25 mouse cellular contexts compared by ENCODE assay signal in the genomic region with DNA sequence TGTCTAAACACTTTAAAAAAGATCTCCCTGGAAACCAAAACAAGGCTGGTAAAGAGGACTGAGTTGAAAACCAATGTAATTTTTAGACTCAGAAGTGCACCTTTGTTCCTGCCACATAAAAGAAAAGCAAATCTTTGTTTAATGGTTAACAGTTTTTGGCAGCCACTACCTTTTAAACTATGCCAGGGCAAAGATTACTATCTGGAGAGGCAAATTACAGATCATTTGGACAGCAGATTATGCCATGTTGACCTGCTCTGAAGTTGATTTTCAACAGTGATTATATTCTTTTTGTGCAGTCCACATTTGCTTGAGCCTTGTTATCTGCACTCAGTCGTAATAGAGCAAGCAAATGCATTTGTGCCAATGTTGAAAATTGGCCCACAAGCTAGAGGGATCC.
DNase-seq lines count a peak whose midpoint lies in the region; ATAC-seq and TF ChIP-seq lines count a peak whose summit lies in the region.
"Had no signal": no experiment of that assay in that cellular context is flagged by ENCODE, and none has a peak within 500 bp of the region (broad histone marks: within the 10 kb centered on the region; RNA-seq: fewer than 3 reads in every experiment).

No protein-coding gene starts in this region.

- H3K9ac ChIP-seq in liver, embryonic 16.5 days (ENCODE audit: low read depth, low read length): no peak overlapping the region
- no peak overlapping the region for H3K9ac ChIP-seq in liver, embryonic 12.5 days
- H3K9ac ChIP-seq in stomach, embryonic 15.5 days: no peak overlapping the region
- no peak overlapping the region for H3K9ac ChIP-seq in stomach, postnatal 0 days (ENCODE audit: low read length)
- H3K9ac ChIP-seq: embryonic facial prominence, embryonic 15.5 days; hindbrain, embryonic 13.5 days; liver, embryonic 13.5 days; midbrain, embryonic 15.5 days; neural tube, embryonic 12.5 days had no signal

- no peak overlapping the region for H3K27ac ChIP-seq in liver, embryonic 16.5 days (ENCODE audit: low read length)
- no peak overlapping the region for H3K27ac ChIP-seq in liver, embryonic 12.5 days
- H3K27ac ChIP-seq in stomach, embryonic 15.5 days: no peak overlapping the region
- H3K27ac ChIP-seq in stomach, postnatal 0 days (replicated peaks): no peak overlapping the region
- H3K27ac ChIP-seq: embryonic facial prominence, embryonic 15.5 days; gastrocnemius, adult 2 months; hindbrain, embryonic 13.5 days; kidney, postnatal 0 days; layer of hippocampus, adult 2 months; limb, embryonic 10.5 days; liver, embryonic 13.5 days; macrophage; midbrain, embryonic 15.5 days; neural tube, embryonic 12.5 days had no signal

- 26% methylated on average over 1 of the region's 1 CpGs for WGBS in liver, embryonic 16.5 days (ENCODE audit: insufficient replicate concordance)
- WGBS in liver, embryonic 12.5 days (ENCODE audit: insufficient replicate concordance): 55% methylated on average over 1 of the region's 1 CpGs
- 39% methylated on average over 1 of the region's 1 CpGs for WGBS in stomach, embryonic 15.5 days
- WGBS in stomach, postnatal 0 days: 32% methylated on average over 1 of the region's 1 CpGs

- H3K4me1 ChIP-seq in liver, embryonic 16.5 days (ENCODE audit: control insufficient read depth, low read depth, low read length): no peaks in the 10 kb centered on the region
- no peaks in the 10 kb centered on the region for H3K4me1 ChIP-seq in liver, embryonic 12.5 days
- no peaks in the 10 kb centered on the region for H3K4me1 ChIP-seq in stomach, embryonic 15.5 days
- no peaks in the 10 kb centered on the region for H3K4me1 ChIP-seq in stomach, postnatal 0 days (replicated peaks; ENCODE audit: control insufficient read depth, insufficient read depth)
- H3K4me1 ChIP-seq: embryonic facial prominence, embryonic 15.5 days; hindbrain, embryonic 13.5 days; limb, embryonic 10.5 days; liver, embryonic 13.5 days; midbrain, embryonic 15.5 days; neural tube, embryonic 12.5 days had no signal

- no peaks in the 10 kb centered on the region for H3K36me3 ChIP-seq in liver, embryonic 16.5 days (ENCODE audit: control insufficient read depth, insufficient read depth)
- no peaks in the 10 kb centered on the region for H3K36me3 ChIP-seq in liver, embryonic 12.5 days
- no peaks in the 10 kb centered on the region for H3K36me3 ChIP-seq in stomach, embryonic 15.5 days
- H3K36me3 ChIP-seq in stomach, postnatal 0 days (ENCODE audit: control insufficient read depth, insufficient read depth, low read length): no peaks in the 10 kb centered on the region
- H3K36me3 ChIP-seq: embryonic facial prominence, embryonic 15.5 days; hindbrain, embryonic 13.5 days; limb, embryonic 10.5 days; liver, embryonic 13.5 days; midbrain, embryonic 15.5 days; neural tube, embryonic 12.5 days had no signal

- no peak for TF ChIP-seq EP300 in stomach, postnatal 0 days (optimal IDR thresholded peaks at IDR 0.05)

- no peak overlapping the region for H3K4me3 ChIP-seq in liver, embryonic 16.5 days (ENCODE audit: low read depth, low read length)
- H3K4me3 ChIP-seq in liver, embryonic 12.5 days: no peak overlapping the region
- no peak overlapping the region for H3K4me3 ChIP-seq in stomach, embryonic 15.5 days (replicated peaks)
- no peak overlapping the region for H3K4me3 ChIP-seq in stomach, postnatal 0 days (ENCODE audit: low read depth, low read length)
- H3K4me3 ChIP-seq: embryonic facial prominence, embryonic 15.5 days; gastrocnemius, adult 2 months; hindbrain, embryonic 13.5 days; layer of hippocampus, adult 2 months; limb, embryonic 10.5 days; liver, embryonic 13.5 days; midbrain, embryonic 15.5 days; neural tube, embryonic 12.5 days had no signal

- TF ChIP-seq CTCF in stomach, postnatal 0 days (IDR thresholded peaks at IDR 0.05; ENCODE audit: low read depth): no peak

- ATAC-seq in liver, embryonic 16.5 days (ENCODE audit: low read depth): peak; percentile 30; the same call in 1 of the 2 replicates
- ATAC-seq in liver, embryonic 12.5 days: no peak
- ATAC-seq in stomach, embryonic 15.5 days (ENCODE audit: insufficient read depth, low FRiP score, low read depth): 0 out of 2 replicates have a peak, but pooled peaks have one; percentile 27
- no peak for ATAC-seq in stomach, postnatal 0 days (ENCODE audit: low FRiP score, low TSS enrichment)
- ATAC-seq: activated CD4-positive, CD25-positive, alpha-beta regulatory T cell, adult 4 months; midbrain, embryonic 15.5 days had no signal

- H3K4me2 ChIP-seq in liver, embryonic 16.5 days (ENCODE audit: low read depth, low read length): no peak overlapping the region
- no peak overlapping the region for H3K4me2 ChIP-seq in liver, embryonic 12.5 days
- H3K4me2 ChIP-seq in stomach, embryonic 15.5 days: no peak overlapping the region
- no peak overlapping the region for H3K4me2 ChIP-seq in stomach, postnatal 0 days (replicated peaks; ENCODE audit: low read depth)
- H3K4me2 ChIP-seq: embryonic facial prominence, embryonic 15.5 days; hindbrain, embryonic 13.5 days; liver, embryonic 13.5 days; midbrain, embryonic 15.5 days; neural tube, embryonic 12.5 days had no signal

- DNase-seq in kidney, adult 11 months: peak; percentile 6
- DNase-seq in kidney, adult 18-20 months: no peak
- no peak for DNase-seq in stomach, postnatal 0 days (ENCODE audit: low spot score)
- DNase-seq in thymus, postnatal 25 days: no peak
- DNase-seq: adrenal gland, adult 8-10 months; cerebellum, adult 2 months; cerebellum, postnatal 36 days; embryo, embryonic 11 days; gastrocnemius, adult 2 months; liver, embryonic 13.5 days; right cerebral cortex, postnatal 14 days; spleen, adult 18-20 months; thymus, postnatal 14 days had no signal

- no peaks in the 10 kb centered on the region for H3K27me3 ChIP-seq in liver, embryonic 16.5 days (ENCODE audit: control insufficient read depth, insufficient read depth, low read depth, low read length)
- no peaks in the 10 kb centered on the region for H3K27me3 ChIP-seq in liver, embryonic 12.5 days (replicated peaks)
- H3K27me3 ChIP-seq in stomach, embryonic 15.5 days (replicated peaks): no peaks in the 10 kb centered on the region
- no peaks in the 10 kb centered on the region for H3K27me3 ChIP-seq in stomach, postnatal 0 days (ENCODE audit: control insufficient read depth, insufficient read depth, low read length)
- H3K27me3 ChIP-seq: embryonic facial prominence, embryonic 15.5 days; liver, embryonic 13.5 days; neural tube, embryonic 12.5 days had no signal

- H3K9me3 ChIP-seq in liver, embryonic 16.5 days (replicated peaks; ENCODE audit: control insufficient read depth, low read length): no peaks in the 10 kb centered on the region
- H3K9me3 ChIP-seq in liver, embryonic 12.5 days (replicated peaks): no peaks in the 10 kb centered on the region
- no peaks in the 10 kb centered on the region for H3K9me3 ChIP-seq in stomach, embryonic 15.5 days
- no peaks in the 10 kb centered on the region for H3K9me3 ChIP-seq in stomach, postnatal 0 days (ENCODE audit: control insufficient read depth, low read length)
- H3K9me3 ChIP-seq: embryonic facial prominence, embryonic 15.5 days; hindbrain, embryonic 13.5 days; limb, embryonic 10.5 days; liver, embryonic 13.5 days; midbrain, embryonic 15.5 days; neural tube, embryonic 12.5 days had no signal

Comparison
In these comparisons a context has a peak if more than half of its experiments do, and no peak if none do; other contexts are left out.
1. ATAC-seq: peak in liver, embryonic 16.5 days (single experiment) and stomach, embryonic 15.5 days (single experiment); none in liver, embryonic 12.5 days (single experiment) and stomach, postnatal 0 days (single experiment).